Mouse (Mus musculus) testis, adult 2 months (tissue): ENCODE results near the gene Scn7a. TPM values are rescaled to one million over a fixed set of nuclear protein-coding genes. Genes with fewer than 3 reads are reported as not detected.
A peak's percentile ranks its signal among the peaks of the same experiment; 100 is the strongest.

Source experiments
- H3K27ac ChIP-seq: fragments of 200-500 bp; 2 replicates; pipeline ENCODE4 v1.5.1; 2012; ENCODE audit warnings: low read depth, low read length; ENCODE audit not compliant: control insufficient read depth, insufficient read depth
- H3K27me3 ChIP-seq: fragments of 200-500 bp; 2 replicates; pipeline ENCODE4 v1.6.1; 2012; ENCODE audit warnings: mild to moderate bottlenecking, low read length, moderate library complexity; ENCODE audit not compliant: control insufficient read depth, insufficient read depth
- H3K36me3 ChIP-seq: fragments of 200-500 bp; 2 replicates; pipeline ENCODE4 v1.6.1; 2012; ENCODE audit warnings: mild to moderate bottlenecking, low read length; ENCODE audit not compliant: control insufficient read depth, insufficient read depth
- H3K4me1 ChIP-seq: fragments of 200-500 bp; 2 replicates; pipeline ENCODE4 v1.6.1; 2012; ENCODE audit warnings: low read length; ENCODE audit not compliant: control insufficient read depth, insufficient read depth
- H3K4me3 ChIP-seq: fragments of 200-500 bp; 2 replicates; pipeline ENCODE4 v1.5.1; 2012; ENCODE audit warnings: low read depth, mild to moderate bottlenecking, low read length, moderate library complexity, mixed read lengths; ENCODE audit not compliant: control insufficient read depth
- CTCF ChIP-seq: fragments of 200-500 bp; IDR thresholded peaks from 2 replicates; pipeline ENCODE4 v1.5.1; 2012; ENCODE audit warnings: low read depth, mild to moderate bottlenecking, inconsistent platforms, low read length, moderate library complexity; ENCODE audit not compliant: control insufficient read depth, insufficient read depth, insufficient replicate concordance
- POLR2A ChIP-seq: fragments of 200-500 bp; IDR thresholded peaks from 2 replicates; pipeline ENCODE4 v1.6.1; 2012; ENCODE audit warnings: low read depth, mild to moderate bottlenecking, inconsistent platforms, low read length, moderate library complexity; ENCODE audit not compliant: control insufficient read depth
- polyA plus RNA-seq: library from polyadenylated mRNA; depleted of rRNA; stranded (reverse); fragments of >200 nt; gene quantifications from 2 replicates; pipeline ENCODE4 v1.2.3, GENCODE M21; 2012; rRNA removed

Scn7a gene
- polyA plus RNA-seq, 1 experiment, result 0.67 TPM

DNA sequence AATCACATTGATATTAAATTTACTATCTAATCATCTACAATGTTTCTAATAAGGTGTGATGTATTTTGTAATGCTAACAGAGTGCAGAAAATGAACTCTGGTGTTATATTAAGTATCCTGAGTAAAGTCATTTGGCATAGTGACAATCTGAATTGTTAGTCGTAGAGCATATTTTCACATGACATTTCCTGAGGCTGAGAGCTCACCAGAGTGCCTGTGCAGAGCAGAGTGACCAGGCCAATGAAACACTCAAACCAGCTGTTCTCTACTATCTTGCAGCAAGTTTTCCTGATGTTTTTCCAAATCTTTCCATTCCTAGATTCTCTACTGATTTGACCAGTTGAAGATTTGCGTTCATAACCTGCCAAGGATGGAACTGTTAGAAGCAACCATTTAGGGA lies 92.4 kb downstream of the Scn7a start:
- H3K36me3 ChIP-seq, result no peaks in the 10 kb centered on the region
- no peak overlapping the region for H3K27ac ChIP-seq
- H3K27me3 ChIP-seq, result no peaks in the 10 kb centered on the region
- no peak for TF ChIP-seq CTCF
- no peak for TF ChIP-seq POLR2A
- H3K4me3 ChIP-seq, result no peak overlapping the region
- no peaks in the 10 kb centered on the region for H3K4me1 ChIP-seq

DNA sequence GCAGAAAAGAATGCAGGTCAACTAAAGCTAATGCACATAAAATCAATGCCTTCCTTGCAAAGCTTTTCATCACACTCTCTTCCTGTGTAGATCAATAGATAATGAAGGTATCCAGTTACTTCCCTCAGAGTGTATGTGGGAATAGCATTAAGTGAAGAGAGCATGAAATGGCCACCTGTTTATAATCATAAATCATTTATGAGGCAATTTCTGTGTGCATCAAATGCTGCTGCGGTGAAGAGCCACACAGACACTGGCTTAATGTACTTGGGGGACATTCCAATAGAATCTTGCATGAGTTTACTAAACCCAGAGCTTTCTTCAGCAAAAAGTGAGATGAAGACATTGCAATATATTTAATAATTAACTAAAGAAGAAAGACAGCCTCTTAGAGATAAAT lies 122.7 kb downstream of the Scn7a start:
- no peak overlapping the region for H3K27ac ChIP-seq
- H3K36me3 ChIP-seq, result no peaks in the 10 kb centered on the region
- H3K4me1 ChIP-seq, result no peaks in the 10 kb centered on the region
- TF ChIP-seq POLR2A (no peak), CTCF (no peak)
- no peak overlapping the region for H3K4me3 ChIP-seq
- H3K27me3 ChIP-seq, result no peaks in the 10 kb centered on the region

DNA sequence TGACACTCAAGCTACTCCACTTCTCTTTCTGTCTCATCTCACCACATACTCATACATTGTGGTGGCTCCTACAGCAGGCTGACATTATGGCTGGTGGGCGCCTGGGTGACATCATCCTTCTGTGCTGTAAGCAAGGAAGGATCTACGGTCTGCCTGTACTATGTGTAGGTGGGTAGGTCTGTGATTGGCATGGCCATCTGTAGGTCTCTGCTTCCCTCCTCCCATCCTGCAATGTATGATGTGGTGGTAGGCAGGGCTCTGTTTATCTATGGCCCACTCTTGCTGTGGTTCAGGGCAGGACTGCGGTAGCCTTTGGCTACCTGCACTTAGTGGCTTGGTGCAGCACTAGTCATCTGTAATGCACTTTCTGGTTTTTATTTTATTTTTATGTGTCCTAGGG lies 128.3 kb downstream of the Scn7a start:
- Histone ChIP-seq H3K4me3 (no peak overlapping the region), H3K27ac (no peak overlapping the region), H3K36me3 (no peaks in the 10 kb centered on the region), H3K4me1 (no peaks in the 10 kb centered on the region), H3K27me3 (no peaks in the 10 kb centered on the region)
- no peak for TF ChIP-seq CTCF
- TF ChIP-seq POLR2A, result no peak

DNA sequence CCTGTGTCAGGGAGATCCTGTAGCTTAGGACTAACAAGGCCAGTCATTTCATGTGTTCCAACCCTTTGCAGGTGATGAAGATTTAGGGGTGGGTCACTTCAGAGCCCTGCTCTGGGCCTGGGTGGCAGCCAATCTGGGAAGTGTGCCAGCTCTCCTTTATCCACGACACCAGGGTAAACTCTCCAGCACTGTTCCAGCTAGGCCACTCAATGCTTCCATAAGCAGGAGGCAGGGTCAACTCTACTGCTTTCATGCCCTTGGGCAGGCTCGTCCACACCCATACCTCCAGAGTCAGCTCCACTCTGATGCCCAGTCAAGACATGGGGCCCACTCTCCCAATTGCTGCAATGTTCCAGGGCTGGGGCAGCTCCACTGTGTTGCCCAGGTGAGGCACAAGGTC lies 129.3 kb downstream of the Scn7a start:
- Histone ChIP-seq H3K4me3 (no peak overlapping the region), H3K27ac (no peak overlapping the region), H3K4me1 (no peaks in the 10 kb centered on the region), H3K36me3 (no peaks in the 10 kb centered on the region), H3K27me3 (no peaks in the 10 kb centered on the region)
- TF ChIP-seq CTCF (no peak), POLR2A (no peak)

DNA sequence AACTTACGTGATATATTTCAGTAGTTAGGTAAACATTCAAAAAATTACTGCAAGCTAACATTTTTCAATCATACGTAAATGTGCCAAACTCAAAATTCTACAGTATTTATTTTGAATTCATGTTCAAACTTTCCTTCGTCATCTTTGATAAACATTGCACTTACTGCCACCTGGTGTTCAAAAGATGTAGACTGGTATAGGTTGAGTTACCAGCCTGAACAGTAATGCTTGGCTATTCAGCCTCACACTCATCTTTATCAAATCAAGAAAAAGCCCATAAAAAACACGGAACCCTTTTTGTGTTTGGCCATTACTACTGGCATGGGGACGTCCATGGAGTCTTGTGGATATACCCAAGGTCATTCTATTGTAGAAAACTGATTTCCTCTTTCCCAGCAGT lies 140.3 kb downstream of the Scn7a start:
- Histone ChIP-seq H3K4me3 (no peak overlapping the region), H3K27me3 (no peaks in the 10 kb centered on the region), H3K27ac (no peak overlapping the region), H3K4me1 (no peaks in the 10 kb centered on the region), H3K36me3 (no peaks in the 10 kb centered on the region)
- TF ChIP-seq POLR2A (no peak), CTCF (no peak)

DNA sequence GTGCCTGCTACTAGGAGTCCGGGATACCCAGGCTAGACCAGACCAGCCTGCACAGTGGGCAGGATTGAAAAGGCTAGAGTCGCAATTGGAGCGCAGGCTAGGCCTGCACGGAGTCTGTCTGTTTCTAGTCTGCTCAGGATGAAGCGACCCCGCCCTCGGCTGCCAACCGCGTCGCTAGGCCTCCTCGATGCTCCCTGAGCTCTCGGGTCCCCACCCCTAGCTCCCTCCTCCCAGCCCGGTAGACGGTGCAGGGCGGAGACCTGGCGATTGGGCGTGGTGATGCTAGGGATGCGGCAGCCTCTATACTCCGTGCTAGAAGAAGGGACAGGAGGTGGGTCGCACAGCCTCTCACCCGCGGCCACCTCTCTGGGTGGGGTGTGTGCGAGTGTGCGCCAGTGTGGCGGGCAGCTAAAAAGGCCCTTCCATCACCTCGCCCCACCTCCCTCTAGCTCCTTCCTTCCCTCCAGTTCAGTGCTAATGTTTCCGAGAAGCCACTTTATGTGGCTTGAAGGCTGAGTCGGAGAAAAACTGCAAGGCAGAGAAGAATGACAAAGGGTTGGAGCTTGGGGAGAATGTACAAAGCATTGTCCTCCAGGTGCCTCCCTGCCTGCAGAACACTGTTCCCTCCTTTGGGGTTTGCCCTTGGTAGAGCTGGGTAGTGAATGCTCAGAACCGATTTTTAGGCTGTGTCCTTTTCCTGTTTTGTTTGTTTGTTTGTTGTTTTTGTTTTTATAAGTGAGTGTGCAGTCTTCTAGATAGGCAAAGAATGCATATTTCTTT lies 149.9 kb downstream of the Scn7a start, which contains the start of gene Scn9a:
Scn9a (minus strand) TSS at position 383 of the 780 bp plus-strand sequence.
- no peak for TF ChIP-seq CTCF
- no peak for TF ChIP-seq POLR2A
- Histone ChIP-seq H3K36me3 (no peaks in the 10 kb centered on the region), H3K27me3 (no peaks in the 10 kb centered on the region; the same call in 1 of the 2 replicates), H3K4me3 (peak within 1 kb of the TSS; percentile 1), H3K27ac (no peak within 1 kb of the TSS), H3K4me1 (no peaks in the 10 kb centered on the region; the same call in 1 of the 2 replicates)

DNA sequence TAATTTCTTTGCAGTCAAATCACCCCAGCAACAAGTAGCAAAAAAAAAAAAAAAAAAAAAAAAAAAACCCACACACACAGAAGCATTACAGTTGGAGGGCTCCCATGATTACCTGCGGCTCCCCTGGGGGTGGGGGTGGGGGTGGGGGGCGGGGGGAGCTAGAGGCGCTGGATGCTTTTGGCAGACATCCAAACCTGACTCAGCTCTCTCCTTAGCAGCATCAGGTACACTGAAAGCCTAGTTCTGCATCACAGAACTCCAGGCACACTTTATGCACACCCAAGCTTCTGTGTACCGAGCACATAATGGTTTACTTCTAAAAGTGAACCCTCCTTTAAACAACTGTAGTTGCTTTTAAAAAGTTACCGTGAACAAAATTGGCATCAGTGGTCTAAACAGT lies 152.0 kb downstream of the Scn7a start:
- H3K27me3 ChIP-seq, result no peaks in the 10 kb centered on the region; the same call in 1 of the 2 replicates
- no peak for TF ChIP-seq CTCF
- TF ChIP-seq POLR2A, result no peak
- H3K27ac ChIP-seq, result no peak overlapping the region

More for the DNA sequence above, 152.0 kb downstream of the Scn7a start:
- Histone ChIP-seq H3K36me3 (no peaks in the 10 kb centered on the region), H3K4me1 (no peaks in the 10 kb centered on the region; the same call in 1 of the 2 replicates), H3K4me3 (no peak overlapping the region)

Other genes with a start within 250 kb of the Scn7a start
- not detected in 2 replicates for gene Scn9a, start 150.0 kb downstream of the Scn7a start, polyA plus RNA-seq